Mouse (Mus musculus) kidney, postnatal 36 days (tissue): ENCODE results near the gene Adad2.

Experiments
- DNase-seq, 2 experiments: peaks; one replicate each; pipeline ENCODE4 v3.0.0; 2021 to 2022; ENCODE audit warnings: mixed read lengths in 2 of 2

Adad2 gene

DNA sequence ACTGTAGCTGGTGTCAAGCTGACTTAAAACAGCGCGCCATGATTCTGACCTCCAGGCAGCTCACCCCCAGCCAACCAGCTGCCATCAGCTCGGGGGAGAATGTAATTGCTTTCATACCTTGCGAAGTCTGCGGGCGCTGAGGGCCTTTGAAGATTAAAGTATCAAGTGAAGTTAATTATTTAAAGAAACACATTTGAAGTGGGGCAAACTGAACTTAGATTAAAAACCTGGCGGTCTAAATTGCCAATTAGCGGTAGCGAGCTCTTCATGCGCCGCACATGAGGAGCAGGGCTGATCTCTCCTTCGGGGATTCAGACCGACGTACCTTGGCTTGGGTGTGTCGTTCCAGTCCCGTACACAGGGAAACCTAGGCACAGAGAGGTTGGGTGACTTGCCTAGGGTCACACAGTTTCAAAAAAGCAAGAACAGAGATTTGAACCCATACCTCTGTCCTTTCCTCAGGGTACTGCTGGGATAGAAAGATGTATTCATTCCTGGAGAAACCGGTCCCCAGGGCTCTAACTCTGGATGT, 31.9 kb downstream of the Adad2 start:
- DNase-seq = no peak

DNA sequence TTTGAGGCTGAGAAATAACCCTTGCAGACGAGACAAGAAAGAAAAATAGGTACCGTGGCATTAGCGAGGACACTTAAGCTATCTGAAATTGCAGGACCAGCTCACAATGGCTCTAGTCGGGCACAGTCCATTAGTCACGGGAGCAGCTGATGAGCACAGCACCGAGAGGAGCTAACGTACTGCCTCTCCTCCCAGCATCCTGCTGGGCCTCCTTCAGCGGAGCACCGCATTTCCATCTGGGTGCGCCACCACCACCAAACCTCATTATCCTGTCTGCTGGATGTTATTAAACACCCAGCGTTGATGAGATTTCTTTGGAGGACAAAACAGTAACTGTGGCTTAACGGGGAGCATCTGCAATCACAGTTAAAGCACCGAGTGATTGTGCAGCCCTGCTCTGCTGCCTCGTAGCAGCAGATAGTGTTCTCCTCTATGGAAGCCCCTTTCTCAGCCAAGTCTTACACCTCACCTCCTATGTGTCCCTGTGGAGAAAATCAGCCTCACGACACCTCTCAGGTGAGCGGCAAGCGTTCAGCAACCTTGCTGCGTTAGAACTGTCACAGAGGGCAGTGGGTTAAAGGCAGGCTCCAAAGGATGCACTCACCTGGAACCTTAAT, 32.5 kb downstream of the Adad2 start:
- DNase-seq = no peak

DNA sequence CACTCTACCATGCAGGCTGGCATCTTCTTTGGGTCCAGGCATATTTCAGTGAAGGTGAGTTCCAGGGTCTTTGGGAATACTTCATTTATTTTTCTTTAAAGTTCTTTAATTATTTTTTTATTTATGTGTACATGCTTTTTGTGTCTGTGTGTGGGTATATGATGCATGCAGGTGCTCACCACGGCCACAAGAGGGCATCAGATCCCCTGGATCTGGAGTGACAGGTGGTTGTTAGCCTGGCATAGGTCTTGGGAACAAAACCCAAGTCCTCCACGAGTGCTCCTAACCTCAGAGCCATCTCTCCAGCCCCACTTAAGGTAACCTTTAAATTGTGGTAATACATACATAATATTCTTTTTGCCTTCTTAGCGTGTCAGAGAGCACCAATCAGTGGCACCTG, 33.6 kb downstream of the Adad2 start:
- no peak for DNase-seq

DNA sequence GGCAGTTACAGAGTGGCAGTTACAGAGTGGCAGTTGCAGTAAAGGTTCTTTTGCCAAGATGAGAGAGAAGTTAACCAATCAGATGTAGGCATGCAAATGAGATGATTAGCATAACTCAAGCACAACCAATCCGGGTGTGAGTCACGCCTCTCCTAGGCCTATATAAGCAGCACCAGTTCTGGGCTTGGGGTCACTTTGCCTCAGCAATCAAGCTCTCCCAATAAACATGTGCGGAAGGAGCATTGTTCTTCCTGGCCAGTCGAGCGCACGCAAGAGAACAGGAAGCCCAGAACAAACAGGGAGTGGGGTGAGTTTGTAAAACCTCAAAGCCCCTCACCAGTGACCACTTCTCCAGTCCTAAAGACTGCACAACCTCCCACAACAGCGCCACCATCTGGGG, 34.3 kb downstream of the Adad2 start:
- DNase-seq = no peak

DNA sequence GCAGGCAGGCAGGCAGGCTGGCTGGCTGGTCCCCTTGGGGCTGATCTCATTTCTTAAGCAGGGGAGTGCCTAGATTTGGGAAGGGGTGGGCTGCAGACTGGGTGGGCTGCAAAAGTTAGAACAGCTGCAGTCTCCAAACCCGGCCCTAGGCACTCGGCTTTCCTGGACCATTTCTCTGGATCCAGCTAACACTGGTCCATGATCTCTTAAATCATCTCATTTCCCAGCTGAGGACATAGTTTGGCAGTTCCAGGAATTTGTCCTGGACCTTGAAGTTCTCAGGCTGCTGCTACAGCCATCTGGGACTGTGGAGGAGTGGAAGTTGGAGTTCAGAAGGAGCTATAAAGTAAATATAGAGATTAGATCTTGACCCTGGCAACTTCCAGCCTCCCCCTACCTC, 38.8 kb downstream of the Adad2 start:
- no peak for DNase-seq

DNA sequence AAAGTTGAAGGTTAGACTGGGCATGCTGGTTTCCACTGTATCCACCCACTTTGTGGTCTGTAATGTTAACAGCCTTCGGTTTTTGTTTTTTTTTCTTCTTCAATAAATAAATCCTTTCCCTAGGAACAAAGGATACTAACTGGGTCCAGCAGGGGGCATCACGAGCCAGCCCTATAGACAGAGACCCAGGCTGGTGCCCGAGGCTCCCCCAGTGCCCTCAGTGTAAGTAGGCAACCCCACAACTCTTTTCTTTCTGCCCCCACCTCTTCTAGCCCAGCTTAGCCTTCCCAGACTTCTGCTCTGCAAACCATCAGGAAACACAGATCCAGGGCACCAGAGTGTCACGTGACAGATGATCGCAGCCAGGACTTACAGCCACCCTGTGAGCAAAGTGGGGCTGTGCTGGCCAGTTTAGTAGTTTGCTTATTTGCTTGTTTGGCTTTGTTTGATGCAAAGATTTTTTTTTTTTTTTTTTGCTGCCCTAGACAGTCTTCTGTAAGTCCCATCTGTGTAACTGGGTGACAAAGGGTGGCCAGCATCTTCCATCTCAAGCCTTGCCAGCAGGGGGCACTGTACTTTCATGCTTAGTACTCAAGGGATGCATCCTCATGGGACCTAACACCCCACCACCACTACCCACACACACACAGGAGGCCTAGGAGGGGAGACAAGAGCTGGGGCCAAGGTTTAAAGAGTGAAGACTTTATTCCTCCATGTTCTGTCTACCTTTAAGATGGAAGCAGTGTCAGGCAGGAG, 44.3 kb downstream of the Adad2 start:
- peak in 1 of 2 experiments; percentile 74 for DNase-seq

DNA sequence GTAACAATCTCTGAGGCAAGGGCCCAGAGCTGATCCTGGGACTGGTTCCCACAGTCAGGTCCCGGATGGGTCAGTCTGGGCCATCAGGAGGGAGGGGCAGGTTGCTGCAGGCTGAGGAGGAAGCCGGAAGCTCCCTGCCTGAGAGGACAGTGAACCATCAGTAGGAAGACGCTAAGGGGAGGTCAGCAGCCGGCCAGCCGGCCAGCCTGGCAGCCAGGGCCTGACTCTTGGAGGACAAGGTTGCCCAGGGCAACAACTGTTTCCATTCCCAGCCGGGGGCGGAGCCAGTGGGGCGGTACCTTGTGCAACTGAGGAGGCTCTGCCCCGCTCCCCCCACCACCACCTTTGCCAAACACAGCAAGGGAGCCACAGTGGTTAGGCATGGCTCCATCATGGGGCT, 48.5 kb downstream of the Adad2 start:
- DNase-seq = peak; percentile 83 to 85

DNA sequence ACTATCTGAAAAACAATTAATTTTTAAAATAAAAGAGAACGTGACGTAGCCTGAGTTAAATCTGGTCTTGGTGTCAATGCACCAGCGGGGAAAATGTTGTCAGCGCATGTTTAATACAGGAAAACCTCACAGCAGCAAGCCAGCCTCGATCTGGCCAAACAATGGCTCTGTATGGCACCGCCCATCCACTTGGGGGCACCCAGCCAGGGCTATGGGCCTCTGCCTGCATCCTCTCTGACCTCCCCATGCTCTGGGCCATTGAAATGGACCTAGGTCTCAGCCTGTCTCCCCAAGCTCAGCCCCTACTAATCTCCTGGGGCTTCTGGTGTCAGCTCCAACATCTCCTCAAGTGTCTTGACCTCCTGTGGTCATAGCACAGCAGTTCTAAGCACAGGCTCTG, 49.3 kb downstream of the Adad2 start:
- peak; percentile 44 to 66 for DNase-seq

DNA sequence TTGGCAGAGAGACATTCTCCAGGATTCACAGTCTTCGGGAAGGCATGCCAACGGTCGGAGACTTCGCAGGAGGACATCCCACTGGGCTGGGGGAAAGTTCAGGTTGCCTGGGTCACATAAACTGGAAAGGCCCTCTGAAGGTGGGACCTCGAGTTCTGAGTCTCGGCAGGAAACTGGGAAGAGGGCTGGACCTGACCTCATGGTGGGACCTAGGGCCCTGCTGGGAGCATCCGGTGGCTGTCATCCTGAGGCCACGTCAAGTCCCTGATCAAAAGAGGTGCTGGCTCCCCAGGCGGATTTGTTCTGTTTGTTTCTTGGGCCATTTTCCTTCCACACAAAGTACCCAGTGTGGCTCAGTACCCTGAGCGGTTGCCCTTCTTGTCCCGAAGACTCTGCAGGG, 50.9 kb downstream of the Adad2 start:
- DNase-seq = peak in 1 of 2 experiments; percentile 25

DNA sequence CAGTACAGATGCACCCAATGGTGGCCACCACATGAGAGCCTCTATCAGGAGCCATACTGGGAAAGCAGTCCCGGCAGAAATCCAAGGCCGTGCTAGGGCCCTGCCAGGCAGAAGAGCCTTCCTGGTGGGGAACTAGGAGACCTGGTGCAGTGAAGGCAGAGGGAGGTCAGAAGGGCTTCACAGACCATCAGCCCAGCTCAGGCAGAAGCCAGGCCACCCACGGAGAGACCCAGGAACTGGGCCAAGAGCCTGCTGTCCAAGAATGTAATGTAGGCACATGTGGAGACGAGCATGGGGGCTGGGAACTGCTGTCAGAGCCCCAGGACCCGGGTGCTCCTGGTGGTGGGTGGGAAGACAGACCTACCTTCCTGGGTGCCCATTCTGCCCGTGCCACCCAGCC, 52.7 kb downstream of the Adad2 start:
- DNase-seq = peak; percentile 57 to 60
